Mouse (Mus musculus) right cerebral cortex, postnatal 4 days (tissue): ENCODE measurements around the gene Tmem135.

Experiments used
- DNase-seq: peaks from one replicate; pipeline ENCODE4 v3.0.0-alpha.2; 2022

Gene Tmem135

DNA sequence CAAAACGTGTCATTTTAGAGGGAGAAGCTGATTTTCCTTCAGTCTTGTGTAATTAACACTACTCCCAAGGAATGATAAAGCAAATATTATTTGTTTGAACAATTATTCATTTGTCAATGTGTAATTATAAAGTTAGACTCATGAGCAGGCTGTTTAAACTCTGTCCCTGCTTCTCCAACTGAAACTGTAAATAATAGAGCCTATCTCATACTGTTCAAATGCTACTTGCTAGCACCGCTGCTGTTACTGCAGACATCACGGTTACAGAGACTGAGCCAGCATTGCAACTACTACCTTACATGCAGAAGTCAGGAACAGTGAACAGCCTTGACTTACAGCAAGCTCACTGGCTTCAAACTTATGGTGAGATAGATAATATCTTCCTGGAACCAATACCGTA lies 229.6 kb downstream of the Tmem135 start:
- no peak for DNase-seq

DNA sequence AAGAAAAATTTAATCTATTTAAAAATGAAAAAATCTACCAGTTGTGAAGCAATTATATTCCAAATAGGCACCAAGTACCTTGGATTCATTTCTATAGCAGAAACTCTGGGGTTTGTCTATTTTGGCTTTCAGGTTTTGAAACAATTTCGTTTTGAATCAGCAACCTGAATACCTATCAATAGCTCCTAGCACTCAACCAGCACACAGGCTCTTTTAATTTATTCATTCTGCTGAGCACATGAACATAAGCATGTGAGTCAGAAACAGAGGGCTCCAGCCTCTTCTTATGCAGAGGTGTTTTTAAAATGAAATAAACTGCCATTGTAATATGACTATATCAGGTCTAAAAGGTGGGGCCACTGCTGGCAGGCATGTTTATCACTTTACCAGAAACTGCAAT lies 231.0 kb downstream of the Tmem135 start:
- no peak for DNase-seq

DNA sequence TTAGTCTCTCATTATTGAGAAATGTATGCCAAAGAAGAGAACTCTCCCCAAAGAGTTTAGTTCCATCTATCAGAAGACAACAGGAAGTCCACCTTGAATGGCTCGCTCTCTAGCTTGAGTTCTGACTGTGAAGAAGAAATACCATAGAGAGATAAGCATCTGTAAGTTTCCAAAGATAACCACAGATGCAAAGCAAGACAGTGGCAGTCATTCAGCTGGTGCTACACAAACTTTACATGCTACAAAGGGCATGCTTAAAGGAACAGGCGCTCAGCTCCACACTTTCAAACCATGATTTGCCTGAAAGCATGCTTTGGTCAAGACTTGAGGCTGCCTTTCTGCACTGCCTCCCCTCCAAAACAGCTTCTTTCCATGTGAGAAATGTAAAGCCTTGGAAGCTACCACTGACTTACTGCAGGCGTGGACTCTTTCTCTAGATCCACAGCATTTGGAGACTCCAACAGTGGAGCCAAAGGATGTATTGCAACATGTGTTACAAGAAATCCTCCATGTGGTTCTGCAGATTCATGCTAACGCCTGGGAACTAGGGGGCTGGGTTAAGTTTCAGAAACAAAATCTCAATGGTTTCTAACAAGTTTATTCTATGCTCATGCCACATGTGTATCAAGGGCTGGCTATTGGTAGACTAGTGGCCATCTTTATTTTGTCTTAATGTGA lies 232.1 kb downstream of the Tmem135 start:
- DNase-seq, result no peak

DNA sequence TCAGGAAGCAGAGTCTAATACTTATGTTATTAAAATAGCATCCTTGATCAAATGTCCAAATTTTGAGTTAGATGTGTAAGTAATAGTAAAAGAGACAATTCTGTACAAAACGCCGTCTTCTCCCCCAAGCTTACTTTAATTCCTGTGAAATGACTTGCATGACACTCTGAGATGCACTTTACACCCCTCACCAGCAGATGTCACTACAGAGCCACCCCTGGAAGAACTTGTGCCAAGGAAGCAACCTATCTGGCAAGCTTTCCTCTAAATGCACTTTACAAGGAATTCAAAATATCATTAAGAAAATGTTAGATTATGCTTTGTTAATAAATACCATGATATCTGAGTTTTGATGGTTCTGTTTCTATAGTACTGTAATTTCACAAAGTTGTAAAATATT lies 235.4 kb downstream of the Tmem135 start:
- peak; percentile 67 for DNase-seq

DNA sequence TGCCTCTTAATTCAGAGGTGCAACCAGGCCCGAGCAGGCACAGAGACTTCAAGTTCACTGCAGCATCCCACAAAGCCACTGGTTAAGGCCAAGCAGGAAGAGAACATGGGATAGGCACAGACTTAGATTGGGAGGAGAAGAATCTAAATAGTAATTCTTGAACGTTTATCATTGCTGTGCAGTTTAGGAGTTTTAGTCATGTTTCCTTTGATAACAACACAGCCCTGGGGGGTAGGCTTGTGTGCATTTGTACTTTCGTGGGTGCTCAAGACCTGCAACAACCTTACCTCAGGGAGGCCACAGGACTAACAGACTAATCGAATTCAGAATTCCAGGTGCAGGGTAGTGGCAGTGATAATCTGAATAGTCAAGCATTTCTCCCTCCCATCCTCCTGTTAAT lies 238.5 kb downstream of the Tmem135 start:
- DNase-seq, result no peak

DNA sequence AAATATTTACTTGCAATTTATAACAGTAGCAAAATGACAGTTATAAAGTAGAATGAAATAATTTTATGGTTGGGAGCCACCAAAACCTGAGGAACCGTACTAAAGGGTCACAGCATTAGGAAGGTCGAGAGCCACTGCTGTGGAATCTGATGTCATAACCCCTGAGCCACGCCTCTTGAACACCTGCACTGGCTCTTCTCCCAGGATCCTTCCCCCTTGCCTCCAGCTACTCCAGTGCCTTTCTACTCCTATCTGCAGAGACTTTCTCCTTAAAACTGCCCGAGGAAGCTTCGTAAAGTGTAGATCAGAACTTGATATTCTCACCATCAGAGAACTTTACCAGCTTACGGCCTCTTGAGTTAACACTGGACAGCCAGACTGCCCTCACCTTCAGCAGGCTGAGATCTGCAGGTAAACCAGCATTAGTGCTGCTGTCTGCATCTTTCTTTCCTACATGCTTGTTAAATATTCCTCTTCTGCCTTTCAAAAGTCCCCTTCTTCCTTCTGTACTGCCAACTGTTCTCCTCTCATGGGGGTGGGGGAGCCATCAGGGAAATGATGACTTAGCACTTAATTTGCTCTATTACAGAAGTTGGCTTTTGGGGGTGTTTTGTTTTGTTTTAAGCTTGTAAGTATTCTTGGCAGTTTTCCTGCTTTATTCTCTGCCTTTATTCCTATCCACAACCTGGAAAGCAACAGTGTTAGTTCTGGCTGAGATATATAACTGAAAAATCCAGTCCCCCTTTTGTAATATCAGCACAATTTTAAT lies 242.2 kb downstream of the Tmem135 start:
- DNase-seq, result no peak

DNA sequence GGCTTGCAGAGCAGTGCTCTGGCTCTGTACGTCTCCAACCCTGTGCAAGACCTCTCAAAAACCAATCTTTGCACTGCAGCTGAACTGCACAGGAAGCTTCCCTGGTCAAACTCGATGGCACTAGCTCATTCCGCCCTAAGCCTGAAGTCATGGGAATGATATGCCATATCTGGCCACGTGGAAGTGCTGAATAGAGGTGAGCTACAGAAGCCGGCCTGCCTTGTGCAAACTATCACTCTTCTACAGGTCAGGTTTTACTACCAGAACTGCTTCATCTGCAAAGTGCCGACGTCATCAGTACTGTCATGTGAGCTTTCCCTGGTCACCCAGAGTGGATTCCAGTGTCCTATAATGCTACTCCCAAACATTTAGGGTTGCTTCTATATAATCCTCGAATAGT lies 246.7 kb downstream of the Tmem135 start:
- no peak for DNase-seq

DNA sequence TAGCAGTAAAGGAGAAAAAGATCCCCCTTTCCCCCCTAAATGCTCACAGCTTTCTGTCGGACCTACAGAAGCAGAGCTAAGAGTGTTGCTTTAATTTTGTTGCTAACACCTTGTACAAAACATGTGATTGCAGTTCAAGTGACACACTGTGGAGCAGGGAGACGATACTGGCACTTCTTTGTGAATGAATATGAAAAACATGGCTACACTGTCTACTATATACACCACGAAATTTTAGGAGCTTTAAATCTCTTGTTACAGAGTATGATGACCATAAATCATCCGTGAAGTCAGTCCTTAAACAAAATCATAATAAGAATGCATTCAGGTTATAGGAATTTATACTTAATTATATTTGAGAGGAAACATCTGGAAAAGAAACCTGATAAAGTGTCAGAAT lies 247.4 kb downstream of the Tmem135 start:
- DNase-seq, result no peak

DNA sequence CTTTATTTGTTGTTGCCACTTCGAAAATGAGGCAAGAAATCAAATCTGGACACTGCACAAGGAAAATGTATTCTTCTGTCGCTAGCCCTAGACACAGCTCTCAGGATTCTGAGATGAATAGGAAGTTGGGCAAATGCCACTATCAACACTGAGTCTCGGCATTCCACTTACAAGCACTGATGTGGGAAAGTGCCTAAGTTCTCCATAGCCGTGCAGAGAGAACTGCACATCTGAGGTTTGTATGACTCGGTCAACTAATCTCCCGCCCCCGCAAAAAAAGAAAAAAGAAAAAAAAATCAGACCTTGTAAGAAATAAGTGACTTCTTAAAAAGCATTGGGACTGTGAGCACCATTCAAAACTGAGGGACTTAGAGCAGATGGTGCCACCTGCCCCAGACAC lies 248.3 kb downstream of the Tmem135 start:
- DNase-seq, result no peak

DNA sequence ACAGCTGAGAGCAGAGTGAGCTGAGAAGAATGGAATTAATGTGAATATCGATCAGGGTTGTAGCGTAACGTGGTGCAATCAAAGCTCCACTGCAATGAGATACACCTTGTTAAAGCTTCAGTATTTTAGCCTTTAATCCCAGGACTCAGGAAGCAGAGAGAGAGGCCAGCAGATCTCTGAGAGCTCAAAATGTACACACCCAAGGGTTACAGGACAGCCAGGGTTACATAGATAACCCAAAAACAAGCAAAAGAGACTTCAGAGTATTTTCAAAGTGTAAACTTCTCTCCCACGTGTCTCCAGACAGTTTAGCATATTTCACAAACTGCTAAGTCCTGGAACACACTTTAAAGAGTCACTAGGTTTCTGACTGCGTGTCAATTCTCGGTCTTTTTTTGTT lies 248.8 kb downstream of the Tmem135 start:
- no peak for DNase-seq

DNA sequence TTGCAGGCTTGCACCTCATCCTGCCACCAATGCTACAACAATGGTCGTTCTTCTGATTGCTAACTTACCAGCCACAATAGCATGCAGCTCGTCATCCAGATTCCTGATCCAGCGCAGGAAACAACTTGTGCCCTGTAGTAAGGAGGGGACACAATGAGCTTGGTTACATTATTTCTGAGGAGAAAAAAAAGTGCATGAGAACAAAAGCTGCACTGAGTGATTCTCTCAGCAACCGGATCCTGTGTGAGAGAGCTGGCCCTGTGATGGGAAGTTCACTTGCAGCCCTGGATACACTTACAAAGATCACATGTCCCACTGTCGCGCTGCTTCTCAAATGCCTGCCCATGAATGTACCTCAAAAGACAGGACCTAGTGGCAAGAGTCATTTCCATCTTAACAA lies 252.7 kb downstream of the Tmem135 start:
- DNase-seq, result no peak

DNA sequence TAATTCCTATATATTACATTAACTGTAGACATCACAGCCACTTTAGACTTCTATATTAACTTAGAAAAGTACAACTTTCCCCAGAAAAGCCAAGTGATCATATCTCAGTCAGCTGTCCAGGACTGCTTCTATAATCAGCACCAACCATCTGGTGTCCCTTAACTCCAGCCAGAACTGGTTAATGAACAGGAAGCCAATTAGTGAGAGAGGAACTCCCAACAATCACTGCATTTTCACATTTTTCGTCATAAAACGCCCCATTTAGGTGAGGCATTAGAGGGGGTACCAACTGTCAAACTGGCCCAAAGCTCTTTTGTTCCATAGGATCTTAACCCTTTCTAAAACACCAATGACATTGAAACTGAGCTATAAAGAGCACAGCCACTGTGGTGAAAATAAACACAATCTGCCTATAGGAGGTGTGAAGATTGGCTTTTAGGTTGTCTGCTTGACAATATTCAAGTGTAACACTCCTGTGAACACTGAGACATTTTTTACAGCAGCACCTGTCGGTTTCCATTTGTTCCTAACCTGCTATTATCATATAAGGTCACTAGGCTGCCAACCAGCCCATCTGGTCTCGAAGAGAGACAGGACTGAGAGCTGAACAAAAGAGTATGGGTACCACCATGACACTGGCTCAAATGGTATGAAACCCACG lies 263.3 kb downstream of the Tmem135 start:
- no peak for DNase-seq

DNA sequence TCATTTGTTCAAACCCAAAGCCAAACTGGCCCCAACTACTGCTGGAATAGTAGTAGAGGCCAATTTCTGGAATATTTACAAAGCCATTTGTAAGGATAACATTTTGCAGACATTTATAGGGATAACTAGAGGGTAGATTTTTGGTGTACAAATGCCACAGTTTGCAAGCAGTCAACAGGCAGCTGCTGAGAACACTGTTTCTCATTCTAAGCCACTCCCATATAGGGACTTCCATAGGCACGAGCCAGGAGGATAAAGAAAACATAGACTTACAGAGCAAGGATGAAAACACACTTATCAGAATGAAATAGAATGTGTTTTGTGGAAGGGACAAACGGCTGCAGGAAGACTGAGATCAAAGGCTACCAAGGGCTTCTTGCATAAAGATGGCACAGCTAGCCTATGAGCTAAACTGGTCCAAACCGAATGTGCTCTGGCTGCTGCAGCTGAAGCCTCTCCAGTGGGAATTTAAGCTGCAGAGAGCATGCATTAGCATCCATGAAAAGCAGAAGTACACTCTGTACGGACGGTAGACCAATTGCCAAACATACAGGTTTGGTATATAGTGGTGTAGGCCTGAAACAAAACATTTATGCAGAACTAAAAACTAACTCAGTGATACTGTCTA lies 269.0 kb downstream of the Tmem135 start:
- no peak for DNase-seq

DNA sequence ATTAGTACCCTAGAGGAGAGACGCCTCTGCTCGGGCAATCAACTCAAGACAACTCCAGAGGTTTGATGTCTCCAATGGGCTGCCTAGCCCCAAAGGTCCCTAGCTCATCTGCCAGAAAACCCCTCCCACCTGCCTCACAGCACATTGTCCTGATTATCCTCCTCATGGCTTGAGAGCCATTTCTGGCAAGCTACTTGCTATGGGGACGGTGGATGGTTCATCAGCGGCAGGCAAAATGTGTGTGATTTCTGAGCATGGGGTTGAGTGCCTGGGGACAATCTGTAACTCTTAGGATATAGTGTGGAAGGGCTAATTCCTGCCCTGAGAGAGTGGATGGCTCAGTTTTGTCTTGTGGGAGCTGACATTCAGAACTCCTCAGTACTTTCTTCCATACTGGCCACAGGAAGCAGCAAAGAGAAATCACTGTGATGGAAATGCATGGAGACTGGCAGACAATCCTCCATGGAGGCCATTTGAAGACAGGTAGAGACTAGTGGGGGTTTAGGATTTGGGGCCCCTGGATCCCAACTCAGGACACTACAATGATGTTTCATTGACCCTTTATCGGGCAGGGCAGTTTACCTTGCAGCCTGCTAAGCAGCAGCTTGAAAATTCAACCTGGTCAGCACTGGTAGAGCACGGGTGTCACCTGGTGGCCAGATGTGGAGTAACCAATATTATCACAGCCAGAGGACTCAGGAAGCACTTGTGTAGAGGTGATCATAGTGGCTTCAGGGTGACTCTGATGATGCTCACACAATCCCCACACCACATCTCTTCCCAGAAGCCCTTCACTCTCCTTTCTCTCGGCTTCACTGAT lies 277.7 kb downstream of the Tmem135 start:
- peak; percentile 56 for DNase-seq

DNA sequence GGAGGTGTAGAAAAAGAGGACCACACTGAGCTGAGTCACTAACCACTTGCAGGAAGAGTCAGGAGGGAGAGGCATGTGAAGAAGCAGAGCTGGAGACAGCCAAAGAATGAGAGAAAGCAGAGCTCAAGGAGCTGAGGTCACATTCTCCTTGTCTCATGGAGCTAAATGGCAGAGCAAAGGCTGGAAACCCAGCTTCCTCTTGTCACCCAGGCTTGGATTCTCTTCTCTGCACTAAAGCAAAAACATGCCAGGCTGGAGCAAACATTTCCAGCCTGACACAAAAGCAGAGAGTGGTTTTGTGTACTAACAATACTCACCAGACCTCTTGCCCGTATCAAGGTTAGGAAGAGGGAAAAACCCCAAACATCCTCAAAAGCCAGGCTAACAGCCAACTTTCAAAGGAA lies 287.8 kb downstream of the Tmem135 start:
- no peak for DNase-seq

DNA sequence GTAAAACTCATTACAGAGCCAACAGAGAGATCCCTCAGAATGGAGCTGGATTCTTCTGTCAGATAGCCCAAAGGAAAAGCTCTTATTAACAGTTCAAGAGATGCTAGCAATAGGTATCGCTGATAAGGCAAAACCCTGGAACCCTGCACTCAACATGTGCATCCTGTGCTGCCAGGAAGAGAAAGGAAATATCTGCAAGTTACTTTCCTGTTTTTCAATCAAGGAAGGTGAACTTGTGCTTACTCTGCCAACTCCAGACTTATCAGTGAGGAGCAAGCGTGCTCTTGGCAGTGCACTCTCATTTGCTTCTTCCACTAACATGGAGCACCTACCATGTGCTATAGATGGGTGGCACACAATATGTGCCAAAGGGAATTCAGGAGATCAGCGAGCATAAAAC lies 288.4 kb downstream of the Tmem135 start:
- no peak for DNase-seq

DNA sequence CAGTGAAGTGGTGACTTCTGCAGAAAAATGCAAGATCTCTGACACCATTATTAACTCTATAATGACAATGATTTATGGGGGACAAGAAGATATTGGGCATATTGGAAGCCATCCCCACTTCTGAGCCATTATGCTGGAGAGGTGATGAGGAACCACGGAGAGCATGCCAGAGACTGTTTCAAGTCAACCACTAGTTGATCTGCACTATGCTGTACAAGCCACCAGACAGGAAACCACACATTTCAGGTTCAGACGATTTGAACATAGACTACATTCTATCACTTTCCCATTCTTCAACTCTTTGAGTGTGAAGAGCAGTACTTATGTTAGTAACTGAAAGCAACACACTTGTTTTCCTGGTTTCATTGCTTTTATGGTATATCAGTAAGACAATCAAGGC lies 297.6 kb downstream of the Tmem135 start:
- no peak for DNase-seq

DNA sequence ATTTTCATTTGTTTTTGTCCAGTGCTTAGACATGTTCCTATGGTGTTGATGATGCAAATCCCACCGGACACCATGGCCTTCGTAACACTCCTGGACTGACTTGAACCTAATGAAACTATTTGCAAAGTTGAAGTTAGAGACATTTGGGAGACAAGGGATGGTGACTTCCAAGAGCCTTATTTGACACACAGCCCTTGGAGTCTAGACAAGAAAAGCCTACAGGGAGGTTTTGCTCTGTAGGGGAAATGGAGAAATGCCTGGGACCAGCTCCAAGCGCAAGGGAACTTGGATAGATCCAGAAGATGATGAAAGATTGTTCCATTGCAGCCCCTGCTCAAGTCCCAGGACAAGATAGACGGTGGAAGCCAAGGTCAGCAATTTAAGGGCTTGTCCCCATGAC lies 304.3 kb downstream of the Tmem135 start:
- no peak for DNase-seq
